Mouse (Mus musculus) hindbrain, embryonic 14.5 days (tissue): ENCODE results near the gene Ifit3. TPM values are rescaled to one million over a fixed set of nuclear protein-coding genes. Genes with fewer than 3 reads are reported as not detected.

Experiments used
- ATAC-seq: fragments of 200-750 bp; cut with Nextera tagmentation; 2 replicates; pipeline ENCODE4 v1.8.0; 2017; ENCODE audit warnings: moderate number of reproducible peaks, mild to moderate bottlenecking, moderate TSS enrichment, moderate library complexity; ENCODE audit not compliant: low FRiP score
- DNase-seq: peaks from one replicate; pipeline ENCODE4 v3.0.0-alpha.2; 2015; ENCODE audit warnings: low spot score
- H3K27ac ChIP-seq: fragments of 300-500 bp; sonication (generic); 2 replicates; pipeline ENCODE4 v1.5.1; 2014; ENCODE audit warnings: mild to moderate bottlenecking, moderate library complexity
- H3K27me3 ChIP-seq: fragments of 300-500 bp; sonication (generic); 2 replicates; pipeline ENCODE4 v1.6.1; 2014; ENCODE audit warnings: mild to moderate bottlenecking, low read length, mixed read lengths; ENCODE audit not compliant: control insufficient read depth, insufficient read depth
- H3K36me3 ChIP-seq: fragments of 300-500 bp; sonication (generic); replicated peaks from 2 replicates; pipeline ENCODE4 v1.6.1; 2014; ENCODE audit not compliant: control insufficient read depth, insufficient read depth
- H3K4me1 ChIP-seq: fragments of 300-500 bp; sonication (generic); replicated peaks from 2 replicates; pipeline ENCODE4 v1.6.1; 2014; ENCODE audit warnings: antibody characterized with exemption, low read length, mixed read lengths; ENCODE audit not compliant: control insufficient read depth, insufficient read depth
- H3K4me2 ChIP-seq: fragments of 300-500 bp; sonication (generic); replicated peaks from 2 replicates; pipeline ENCODE4 v1.6.1; 2014; ENCODE audit warnings: mild to moderate bottlenecking, moderate library complexity
- H3K4me3 ChIP-seq: fragments of 300-500 bp; sonication (generic); replicated peaks from 2 replicates; pipeline ENCODE4 v1.5.1; 2014; ENCODE audit warnings: mild to moderate bottlenecking, low read length
- H3K9ac ChIP-seq: fragments of 300-500 bp; sonication (generic); 2 replicates; pipeline ENCODE4 v1.6.1; 2014
- H3K9me3 ChIP-seq: fragments of 300-500 bp; sonication (generic); 2 replicates; pipeline ENCODE4 v1.6.1; 2016; ENCODE audit warnings: low read length; ENCODE audit not compliant: control insufficient read depth
- WGBS: fragments of 180-500 bp; shearing (Covaris S2); extraction: QIAGEN DNeasy Blood & Tissue Kit; methylation state at CpG from one replicate; pipeline ENCODE4 v1.1.7; 2014; 5-methylcytosine and 5-hydroxymethylcytosine counted together
- polyA plus RNA-seq: library from polyadenylated mRNA; unstranded; fragments of >200 nt; fragmentation: Nextera tagmentation; extraction: Ambion mirVana; gene quantifications from 2 replicates; pipeline ENCODE4 v1.2.1, GENCODE M21; 2014

The Ifit3 gene
- polyA plus RNA-seq, 1 experiment from 2014 or later: 1.1 TPM

DNA sequence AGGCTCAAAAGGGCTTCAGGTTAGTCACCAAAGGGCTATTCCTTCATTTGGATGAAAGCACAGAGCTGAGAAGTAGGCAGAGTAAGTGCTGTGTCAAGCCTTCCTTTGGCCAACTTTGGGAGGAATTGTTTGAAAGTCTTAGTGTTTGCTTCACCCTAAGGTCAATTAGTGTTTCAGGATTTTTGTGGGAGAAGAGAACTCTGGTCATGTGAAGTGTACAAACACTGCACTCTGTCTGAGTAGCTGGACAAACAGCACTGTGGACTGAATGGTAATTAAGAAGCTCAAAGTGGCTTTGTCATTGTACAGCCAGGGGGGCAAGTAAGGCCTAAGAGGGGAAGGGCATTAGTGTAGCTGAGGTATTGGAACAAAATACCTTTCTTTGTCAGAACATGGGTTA lies 48.2 kb downstream of the Ifit3 start:
- no peaks in the 10 kb centered on the region for H3K9me3 ChIP-seq
- H3K27me3 ChIP-seq: no peaks in the 10 kb centered on the region
- no peaks in the 10 kb centered on the region for H3K36me3 ChIP-seq
- H3K4me3 ChIP-seq: no peak overlapping the region
- H3K27ac ChIP-seq: no peak overlapping the region
- H3K4me2 ChIP-seq: no peak overlapping the region
- H3K9ac ChIP-seq: no peak overlapping the region
- no peak for DNase-seq
- H3K4me1 ChIP-seq: no peaks in the 10 kb centered on the region
- no peak for ATAC-seq

DNA sequence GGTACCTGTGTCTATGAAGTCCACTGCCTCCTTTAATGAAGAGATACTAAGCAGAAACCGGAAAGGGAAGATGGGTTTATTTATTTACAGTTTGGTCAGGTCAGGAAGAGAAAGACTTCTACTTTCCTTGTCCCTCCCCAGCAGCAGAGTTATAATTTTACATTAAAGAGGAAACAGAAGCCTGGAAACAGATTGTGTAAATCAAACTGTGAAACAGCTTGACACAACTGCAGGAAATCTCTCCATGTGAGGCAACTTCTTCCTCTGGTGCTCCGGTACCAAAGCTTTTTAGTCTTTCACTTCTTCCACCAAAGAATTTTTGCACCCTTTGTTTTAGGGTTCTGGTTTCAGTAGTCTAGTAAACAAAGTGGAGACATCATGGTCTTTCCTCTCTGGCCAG lies 50.2 kb downstream of the Ifit3 start:
- 83% methylated on average over 2 of the region's 2 CpGs for WGBS
- H3K4me1 ChIP-seq: no peaks in the 10 kb centered on the region

DNA sequence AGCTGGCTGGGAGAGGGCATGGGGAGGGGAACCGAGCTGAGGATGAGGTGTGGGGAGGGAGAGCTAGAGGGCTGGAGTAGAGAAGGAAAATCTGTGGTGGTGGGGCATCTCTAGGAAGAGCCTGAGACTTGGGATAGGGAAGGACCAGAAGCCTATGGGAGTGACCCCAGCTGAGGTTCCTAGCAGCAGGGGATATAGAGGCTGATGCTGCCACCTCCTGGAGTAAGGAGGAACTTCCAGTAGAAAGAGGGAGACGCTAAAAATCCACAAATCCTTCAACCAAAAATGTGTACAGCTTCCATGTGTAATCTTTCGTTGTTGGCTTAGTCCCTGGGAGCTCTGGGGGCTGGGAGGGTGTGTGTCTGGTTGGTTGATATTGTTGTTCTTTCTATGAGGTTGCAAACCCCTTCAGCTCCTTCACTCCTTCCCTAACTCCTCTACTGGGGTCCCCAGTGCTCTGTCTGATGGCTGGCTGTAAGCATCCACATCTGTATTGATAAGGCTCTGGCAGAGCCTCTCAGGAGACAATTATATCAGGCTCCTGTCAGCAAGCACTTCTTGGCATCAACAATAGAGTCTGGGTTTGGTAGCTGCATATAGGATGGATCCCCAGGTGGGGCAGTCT lies 53.7 kb downstream of the Ifit3 start:
- no peak overlapping the region for H3K4me2 ChIP-seq
- H3K4me3 ChIP-seq: no peak overlapping the region
- 15% methylated on average over 3 of the region's 3 CpGs for WGBS
- ATAC-seq (peak; percentile 74; the same call in 1 of the 2 replicates), DNase-seq (peak; percentile 69)
- H3K27ac ChIP-seq: no peak overlapping the region
- no peaks in the 10 kb centered on the region for H3K36me3 ChIP-seq
- H3K27me3 ChIP-seq: no peaks in the 10 kb centered on the region
- H3K9ac ChIP-seq: no peak overlapping the region
- H3K9me3 ChIP-seq: no peaks in the 10 kb centered on the region
- H3K4me1 ChIP-seq: no peaks in the 10 kb centered on the region

More for the DNA sequence above, 50.2 kb downstream of the Ifit3 start:
- Histone ChIP-seq H3K4me3 (no peak overlapping the region), H3K4me2 (no peak overlapping the region), H3K27me3 (no peaks in the 10 kb centered on the region), H3K36me3 (no peaks in the 10 kb centered on the region), H3K27ac (no peak overlapping the region), H3K9ac (no peak overlapping the region), H3K9me3 (no peaks in the 10 kb centered on the region)
- no peak for DNase-seq
- no peak for ATAC-seq

Other genes starting within 250 kb of the Ifit3 start
- gene Ch25h, start 108.4 kb upstream of the Ifit3 start, polyA plus RNA-seq: 0.27 and 0.55 TPM in 2 replicates
- 28.6 and 30.3 TPM in 2 replicates for gene Lipa, start 56.1 kb upstream of the Ifit3 start, polyA plus RNA-seq
- 5.8 and 8.1 TPM in 2 replicates for gene Ifit2, start 32.8 kb upstream of the Ifit3 start, polyA plus RNA-seq
- 1.4 and 1.7 TPM in 2 replicates for gene Ifit1bl1, start 18.4 kb downstream of the Ifit3 start, polyA plus RNA-seq
- gene Ifit3b, start 24.4 kb downstream of the Ifit3 start, polyA plus RNA-seq: 0.21 and 0.52 TPM in 2 replicates
- 0.07 and 0.44 TPM in 2 replicates for gene Ifit1bl2, start 57.2 kb downstream of the Ifit3 start, polyA plus RNA-seq
- gene Ifit1, start 57.3 kb downstream of the Ifit3 start, polyA plus RNA-seq: 0.13 and 0.54 TPM in 2 replicates
- 4.4 TPM in 2 replicates for gene Slc16a12, start 163.8 kb downstream of the Ifit3 start, polyA plus RNA-seq